Mouse (Mus musculus) monocyte, adult 5-6 weeks (primary cell): Measurements from ENCODE around the gene Magee1. TPM values are rescaled to one million over a fixed set of nuclear protein-coding genes. Genes with fewer than 3 reads are reported as not detected.
"Not testable (repeated sequence)": the region's sequence is repeated elsewhere in the genome, so short reads cannot be mapped to it uniquely, and the experiment has no call there.

Source experiments
- ATAC-seq: fragments of 153-309, 156-312 bp; replicated peaks from 2 replicates; pipeline ENCODE4 v1.8.0; 2017; ENCODE audit warnings: mild to moderate bottlenecking; ENCODE audit not compliant: low TSS enrichment, insufficient number of reproducible peaks, severe bottlenecking, poor library complexity, low FRiP score
- total RNA-seq: library from RNA; stranded (forward); fragments of 200-1000, 200-491, 200-594 nt; gene quantifications from 3 replicates; pipeline ENCODE4 v1.2.3, GENCODE M21; 2017

The Magee1 gene
- total RNA-seq = 2.1 to 2.9 TPM (median 2.3 TPM) in 3 replicates

GRCm38 (mm10) chrX:105120275-105121226 is at the start of gene Magee1:
TSS of gene Magee1 (plus strand) at chrX:105120378.
- peak; percentile 47 for ATAC-seq

- no peak for ATAC-seq
Measured at GRCm38 (mm10) chrX:105079151-105079550, 41.0 kb upstream of the Magee1 start.

GRCm38 (mm10) chrX:105079615-105080092 is 40.5 kb upstream of the Magee1 start, which contains the start of gene Pbdc1:
TSS of gene Pbdc1 (plus strand) at chrX:105079756.
- ATAC-seq = peak; percentile 98

GRCm38 (mm10) chrX:105080096-105080495 is 40.1 kb upstream of the Magee1 start:
- no peak for ATAC-seq

GRCm38 (mm10) chrX:105083013-105083412 is 37.2 kb upstream of the Magee1 start:
- not testable (repeated sequence) for ATAC-seq

- no peak for ATAC-seq
Measured at GRCm38 (mm10) chrX:105104175-105104574, 16.0 kb upstream of the Magee1 start.

- ATAC-seq = no peak
Measured at GRCm38 (mm10) chrX:105114994-105115393, 5.2 kb upstream of the Magee1 start.

- peak; percentile 75 for ATAC-seq
Measured at GRCm38 (mm10) chrX:105121227-105121865, 1.2 kb downstream of the Magee1 start.

- ATAC-seq = no peak
Measured at GRCm38 (mm10) chrX:105124903-105125302, 4.7 kb downstream of the Magee1 start.

- ATAC-seq = no peak
Measured at GRCm38 (mm10) chrX:105151872-105152461, 31.8 kb downstream of the Magee1 start.

GRCm38 (mm10) chrX:105165007-105165406 is 44.8 kb downstream of the Magee1 start:
- not testable (repeated sequence) for ATAC-seq

GRCm38 (mm10) chrX:105167217-105167616 is 47.0 kb downstream of the Magee1 start:
- ATAC-seq = no peak

Other genes starting within 250 kb of the Magee1 start
- gene Pbdc1, start 40.6 kb upstream of the Magee1 start, total RNA-seq = 23.2 to 38.8 TPM (median 27.1 TPM) in 3 replicates